Mouse (Mus musculus): Measurements from ENCODE around the gene Stt3a.

Gene Stt3a

GRCm38 (mm10) chr9:36716624-36717023 is 50.9 kb downstream of the Stt3a start:
- in situ Hi-C loops (cut with MboI, MseI): no loop called here

- in situ Hi-C loops (cut with MboI, MseI): no loop called here
Measured at GRCm38 (mm10) chr9:36707304-36707703, 60.2 kb downstream of the Stt3a start.

- in situ Hi-C loops (cut with MboI, MseI): no loop called here
Measured at GRCm38 (mm10) chr9:36705923-36706322, 61.6 kb downstream of the Stt3a start.

- in situ Hi-C loops (cut with MboI, MseI): loop anchor here (25.0 kb wide), 1 partner anchor 418 kb away; no protein-coding TSS in a partner anchor
Measured at GRCm38 (mm10) chr9:36694276-36694675, 73.2 kb downstream of the Stt3a start.

GRCm38 (mm10) chr9:36692920-36693319 is 74.6 kb downstream of the Stt3a start, which contains the start of gene Acrv1:
TSS of gene Acrv1 (plus strand) at chr9:36693220.
- in situ Hi-C loops (cut with MboI, MseI): loop anchor here (25.0 kb wide), 1 partner anchor 419 kb away; no protein-coding TSS in a partner anchor

- in situ Hi-C loops (cut with MboI, MseI): loop anchor here (25.0 kb wide), 1 partner anchor 425 kb away; no protein-coding TSS in a partner anchor
Measured at GRCm38 (mm10) chr9:36687329-36687728, 80.2 kb downstream of the Stt3a start.

- in situ Hi-C loops (cut with MboI, MseI): loop anchor here (25.0 kb wide), 1 partner anchor 431 kb away; no protein-coding TSS in a partner anchor
Measured at GRCm38 (mm10) chr9:36681424-36681823, 86.1 kb downstream of the Stt3a start.

All from T-helper 2 cell (primary cell).